Mouse (Mus musculus) myocyte (in vitro differentiated cells): ENCODE results near the gene Dlgap4. TPM values are rescaled to one million over a fixed set of nuclear protein-coding genes. Genes with fewer than 3 reads are reported as not detected.

ENCODE experiments used
- H3K27me3 ChIP-seq: one replicate; pipeline ENCODE4 v1.6.1; 2011; ENCODE audit not compliant: control insufficient read depth, insufficient read depth, insufficient read length
- H3K36me3 ChIP-seq: one replicate; pipeline ENCODE4 v1.6.1; 2011; ENCODE audit not compliant: control insufficient read depth, insufficient read depth
- H3K4me2 ChIP-seq: one replicate; pipeline ENCODE4 v1.6.1; 2011; ENCODE audit warnings: low read depth, control low read depth
- H3K4me3 ChIP-seq: one replicate; pipeline ENCODE4 v1.5.1; 2011; ENCODE audit warnings: mild to moderate bottlenecking, control low read depth, moderate library complexity
- H3K79me2 ChIP-seq: one replicate; pipeline ENCODE4 v1.6.1; 2011; ENCODE audit not compliant: control insufficient read depth, insufficient read depth
- H3ac ChIP-seq: one replicate; pipeline ENCODE4 v1.6.1; 2011; ENCODE audit not compliant: control insufficient read depth, insufficient read length
- CEBPB ChIP-seq: IDR thresholded peaks from 2 replicates; pipeline ENCODE4 v1.6.1; 2011; ENCODE audit warnings: mild to moderate bottlenecking, moderate library complexity; ENCODE audit not compliant: poor library complexity, insufficient read depth, severe bottlenecking
- E2F4 ChIP-seq: IDR thresholded peaks from one replicate; pipeline ENCODE4 v1.6.1; 2011; ENCODE audit warnings: mild to moderate bottlenecking, control low read depth, moderate library complexity; ENCODE audit not compliant: insufficient read depth
- MAX ChIP-seq: IDR thresholded peaks from one replicate; pipeline ENCODE4 v1.6.1; 2011; ENCODE audit warnings: low read depth, mild to moderate bottlenecking, control low read depth
- MYOD1 ChIP-seq, 3 experiments: IDR thresholded peaks; one replicate each; pipeline ENCODE4 v1.6.1; 2011; ENCODE audit warnings: control low read depth in 2 of 3, low read depth in 2 of 3, mild to moderate bottlenecking in 2 of 3, moderate library complexity in 1 of 3; ENCODE audit not compliant: insufficient read length in 2 of 3, control insufficient read depth in 1 of 3
- MYOG ChIP-seq, 3 experiments: IDR thresholded peaks; one replicate each; pipeline ENCODE4 v1.6.1; 2011; ENCODE audit warnings: control low read depth in 2 of 3, low read depth in 2 of 3, mild to moderate bottlenecking in 2 of 3; ENCODE audit not compliant: insufficient read length in 2 of 3, control insufficient read depth in 1 of 3, insufficient read depth in 1 of 3
- POLR2A ChIP-seq: IDR thresholded peaks from one replicate; pipeline ENCODE4 v1.6.1; 2011; ENCODE audit warnings: low read depth, mild to moderate bottlenecking, control low read depth, moderate library complexity; ENCODE audit not compliant: insufficient read length
- POLR2AphosphoS2 ChIP-seq: IDR thresholded peaks from one replicate; pipeline ENCODE4 v1.6.1; 2011; ENCODE audit warnings: low read depth, control low read depth; ENCODE audit not compliant: insufficient read length
- REST ChIP-seq: IDR thresholded peaks from one replicate; pipeline ENCODE4 v1.6.1; 2011; ENCODE audit warnings: mild to moderate bottlenecking, control low read depth, moderate library complexity; ENCODE audit not compliant: insufficient read depth, insufficient read length
- SRF ChIP-seq: IDR thresholded peaks from one replicate; pipeline ENCODE4 v1.6.1; 2011; ENCODE audit warnings: low read depth; ENCODE audit not compliant: control insufficient read depth, insufficient read length
- TCF12 ChIP-seq: IDR thresholded peaks from one replicate; pipeline ENCODE4 v1.6.1; 2011; ENCODE audit warnings: mild to moderate bottlenecking, control low read depth; ENCODE audit not compliant: poor library complexity, insufficient read depth, severe bottlenecking
- TCF3 ChIP-seq: IDR thresholded peaks from one replicate; pipeline ENCODE4 v1.6.1; 2011; ENCODE audit warnings: low read depth, control low read depth; ENCODE audit not compliant: insufficient read length
- USF1 ChIP-seq: IDR thresholded peaks from one replicate; pipeline ENCODE4 v1.6.1; 2011; ENCODE audit warnings: low read depth, mild to moderate bottlenecking, control low read depth, moderate library complexity
- polyA plus RNA-seq: library from polyadenylated mRNA; unstranded; fragments of >200 nt; fragmentation: generic; extraction: Trizol; gene quantifications from one replicate; pipeline ENCODE4 v1.2.1, GENCODE M21; 2012; ENCODE audit warnings: missing spikeins

The Dlgap4 gene
- polyA plus RNA-seq, 1 experiment, result 176 TPM

GRCm38 (mm10) chr2:156810716-156811115 is 197.2 kb downstream of the Dlgap4 start:
- Histone ChIP-seq H3ac (no peak overlapping the region), H3K4me3 (no peak overlapping the region), H3K27me3 (no peaks in the 10 kb centered on the region), H3K4me2 (no peak overlapping the region), H3K36me3 (no peaks in the 10 kb centered on the region), H3K79me2 (no peaks in the 10 kb centered on the region)
- TF ChIP-seq USF1, result no peak
- no peak for TF ChIP-seq POLR2AphosphoS2
- no peak for TF ChIP-seq SRF
- no peak for TF ChIP-seq CEBPB
- TF ChIP-seq POLR2A, result no peak
- no peak for TF ChIP-seq MYOG (IDR thresholded peaks at IDR 0.05; ENCODE audit: control insufficient read depth in 1 of 3, insufficient read depth in 1 of 3, insufficient read length in 2 of 3, low read depth in 2 of 3)
- TF ChIP-seq MYOD1 (IDR thresholded peaks at IDR 0.05; ENCODE audit: control insufficient read depth in 1 of 3, insufficient read length in 2 of 3, low read depth in 2 of 3), result no peak
- TF ChIP-seq MAX, result no peak
- TF ChIP-seq TCF12, result no peak
- TF ChIP-seq REST, result no peak
- TF ChIP-seq TCF3, result no peak
- no peak for TF ChIP-seq E2F4

DNA sequence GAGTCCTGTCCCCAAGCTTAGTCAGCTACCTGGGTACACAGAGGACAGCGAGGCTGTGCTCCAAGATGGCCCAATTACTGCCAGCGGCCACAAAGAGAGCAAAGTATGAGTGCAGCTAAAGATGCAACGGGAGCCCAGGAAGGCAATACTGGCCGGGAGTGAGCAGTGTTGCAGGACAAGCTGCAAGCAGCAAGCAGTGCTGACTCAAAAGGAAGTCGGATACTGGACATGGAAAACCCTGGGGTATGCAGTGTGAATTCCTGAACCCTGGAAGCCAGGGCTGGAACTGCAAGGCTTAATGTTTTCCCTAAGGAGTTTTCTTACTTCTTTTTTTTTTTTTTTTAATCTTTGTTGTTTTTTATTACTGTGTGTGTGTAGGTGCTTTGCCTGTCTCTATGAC is 198.1 kb downstream of the Dlgap4 start:
- Histone ChIP-seq H3K36me3 (no peaks in the 10 kb centered on the region), H3K27me3 (no peaks in the 10 kb centered on the region), H3K79me2 (no peaks in the 10 kb centered on the region), H3K4me3 (no peak overlapping the region), H3ac (no peak overlapping the region), H3K4me2 (no peak overlapping the region)
- no peak for TF ChIP-seq USF1

Other genes starting within 250 kb of the Dlgap4 start
- gene Epb41l1, start 192.8 kb upstream of the Dlgap4 start, polyA plus RNA-seq, result 16.9 TPM
- 22.4 TPM for gene Aar2, start 66.1 kb upstream of the Dlgap4 start, polyA plus RNA-seq
- 442 TPM for gene Myl9, start 161.7 kb downstream of the Dlgap4 start, polyA plus RNA-seq
- 11.2 TPM for gene Tgif2, start 226.3 kb downstream of the Dlgap4 start, polyA plus RNA-seq
- gene 4930518I15Rik, start 244.2 kb downstream of the Dlgap4 start, polyA plus RNA-seq, result 0.26 TPM
- 191 TPM for gene Rab5if, start 249.4 kb downstream of the Dlgap4 start, polyA plus RNA-seq